Mouse (Mus musculus): ENCODE results near the gene Sorbs1.

The Sorbs1 gene

GRCm38 (mm10) chr19:40404582-40404981, 109.0 kb downstream of the Sorbs1 start:
- DNase-seq = peak; percentile 69

DNA sequence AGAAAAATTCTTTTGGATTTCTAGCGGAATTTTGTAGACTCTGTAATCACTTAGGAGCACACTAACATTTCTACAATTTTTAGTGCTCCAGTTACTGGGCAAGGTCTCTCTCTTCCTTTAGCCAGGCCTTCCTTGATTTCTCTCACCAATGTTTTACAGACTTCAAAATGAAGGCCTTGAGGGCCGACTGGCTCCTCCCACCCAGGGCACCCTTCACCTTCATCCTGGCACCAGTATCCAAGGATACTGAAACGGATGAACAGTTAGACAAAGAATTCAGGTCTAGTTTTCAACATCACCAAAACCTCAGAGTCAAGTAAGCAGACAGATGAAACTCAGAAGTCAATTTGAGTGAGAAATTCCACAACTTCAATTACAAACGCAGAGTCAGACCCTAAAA, 109.6 kb downstream of the Sorbs1 start:
- DNase-seq = peak; percentile 72

- DNase-seq = peak; percentile 68
These were observed 111.2 kb downstream of the Sorbs1 start for GRCm38 (mm10) chr19:40402155-40402963.

GRCm38 (mm10) chr19:40401213-40401612, 112.4 kb downstream of the Sorbs1 start:
- DNase-seq = no peak

GRCm38 (mm10) chr19:40400426-40401030, 113.1 kb downstream of the Sorbs1 start:
- DNase-seq = peak; percentile 70

DNA sequence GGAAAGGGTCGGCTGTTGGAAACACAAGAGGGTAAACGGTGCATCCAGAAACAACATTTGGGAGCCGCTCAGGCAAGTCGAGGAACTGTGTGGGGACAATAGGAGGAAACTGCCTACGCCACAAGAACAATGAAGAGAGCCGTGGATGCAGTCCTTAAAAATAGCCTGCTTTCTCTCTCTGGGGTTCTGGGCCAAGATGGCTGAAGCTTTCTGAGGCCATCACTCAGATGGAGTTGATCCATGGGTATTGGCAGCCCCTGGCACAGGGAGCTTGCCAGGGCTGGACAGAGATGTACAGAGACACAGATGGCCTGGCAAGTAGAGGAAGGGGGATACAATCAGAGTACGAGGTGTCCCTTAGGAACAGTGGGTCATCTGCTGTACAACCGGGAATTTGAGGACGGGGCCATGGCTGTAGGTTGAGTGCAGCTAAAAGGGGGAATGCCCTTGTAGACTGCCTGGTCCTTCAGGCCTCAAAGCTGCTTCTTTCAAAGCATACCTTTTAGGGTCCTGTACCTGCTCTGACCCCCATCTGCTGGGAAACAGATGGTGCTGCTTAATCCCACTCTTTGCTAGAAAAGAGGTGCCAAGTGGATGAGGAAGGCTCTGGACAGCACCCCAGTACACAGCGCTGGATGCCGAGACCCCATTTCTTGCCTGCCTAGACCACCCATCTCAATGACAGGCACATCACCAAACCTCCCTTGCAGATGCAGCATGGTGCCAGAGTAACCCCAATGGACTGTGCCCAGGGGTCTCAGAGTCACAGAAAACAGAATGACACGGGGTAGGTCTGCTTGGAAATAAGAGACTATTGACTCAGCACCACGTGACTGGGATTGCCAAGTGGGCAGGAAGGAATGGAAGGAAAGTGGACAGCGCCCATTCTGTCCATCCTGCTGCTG, 117.6 kb downstream of the Sorbs1 start:
- DNase-seq = no peak

GRCm38 (mm10) chr19:40395321-40395695, 118.3 kb downstream of the Sorbs1 start:
- DNase-seq = no peak

GRCm38 (mm10) chr19:40394555-40395320, 118.8 kb downstream of the Sorbs1 start:
- DNase-seq = no peak

DNA sequence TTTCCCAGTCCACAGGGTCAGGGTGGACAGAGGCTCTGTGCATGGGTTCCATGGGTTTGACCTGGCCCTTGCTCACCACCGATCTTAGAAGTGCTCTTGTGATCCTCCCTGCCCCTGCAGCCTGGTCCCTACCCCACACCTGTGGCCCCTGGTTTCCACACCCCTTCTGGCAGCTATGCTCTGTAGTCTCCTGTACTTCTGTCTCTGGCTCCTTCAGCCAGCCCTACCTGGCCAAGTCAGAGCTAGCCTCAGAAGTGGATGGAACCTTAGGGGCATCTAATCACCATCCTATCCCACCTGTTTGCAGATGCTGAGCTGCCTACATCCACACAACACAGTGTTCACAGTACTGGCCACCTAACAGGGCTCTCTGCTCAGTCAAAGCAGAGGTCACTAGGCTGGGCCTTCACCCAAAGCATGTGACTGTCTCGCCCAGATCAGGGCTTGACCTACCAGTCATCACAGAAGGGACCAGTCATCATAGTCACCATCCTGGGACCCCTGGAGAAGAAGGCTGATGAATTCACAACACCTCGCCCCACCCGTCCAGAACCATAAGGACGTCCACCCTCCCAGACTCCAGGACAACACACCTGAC, 120.7 kb downstream of the Sorbs1 start:
- no peak for DNase-seq

- DNase-seq = peak; percentile 90
These were observed 122.1 kb downstream of the Sorbs1 start for GRCm38 (mm10) chr19:40391469-40391868.

DNA sequence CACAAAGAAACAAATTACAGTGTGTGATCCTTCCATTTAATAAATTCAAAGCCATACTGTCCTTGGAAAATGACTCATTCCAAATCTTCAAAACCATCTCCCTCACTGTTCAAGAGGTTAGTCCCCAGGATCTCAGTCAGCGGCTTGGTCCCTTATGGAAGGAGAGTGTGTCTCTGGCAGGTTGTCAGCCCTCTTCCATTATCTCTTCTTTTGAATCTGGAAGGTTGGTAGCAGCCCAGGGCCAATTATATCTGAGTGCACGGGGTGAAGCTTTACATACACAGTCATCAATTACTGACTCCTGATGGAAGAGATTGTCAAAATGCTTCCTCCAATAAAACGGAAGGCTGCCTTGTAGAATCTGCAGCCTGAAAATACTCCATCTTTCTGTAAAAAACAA, 126.7 kb downstream of the Sorbs1 start:
- no peak for DNase-seq

DNA sequence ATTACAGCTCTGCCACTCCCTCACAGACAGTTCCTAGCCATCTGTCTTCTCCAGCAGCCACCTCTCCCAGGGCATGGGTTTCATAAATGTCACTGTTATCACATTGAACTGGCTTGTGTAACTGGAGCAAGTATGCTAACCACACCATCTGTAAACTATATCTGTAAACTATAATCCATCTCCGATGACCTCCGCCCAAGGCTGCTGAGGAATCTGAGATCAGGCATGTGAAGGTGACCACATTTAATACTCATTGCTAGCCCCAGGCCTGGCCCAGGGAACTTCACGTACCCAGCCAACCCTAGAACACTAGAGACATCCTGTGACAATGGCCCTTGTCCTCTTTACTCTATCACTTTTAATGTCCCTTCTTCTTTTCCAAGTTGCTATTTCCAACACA, 128.2 kb downstream of the Sorbs1 start:
- no peak for DNase-seq

DNA sequence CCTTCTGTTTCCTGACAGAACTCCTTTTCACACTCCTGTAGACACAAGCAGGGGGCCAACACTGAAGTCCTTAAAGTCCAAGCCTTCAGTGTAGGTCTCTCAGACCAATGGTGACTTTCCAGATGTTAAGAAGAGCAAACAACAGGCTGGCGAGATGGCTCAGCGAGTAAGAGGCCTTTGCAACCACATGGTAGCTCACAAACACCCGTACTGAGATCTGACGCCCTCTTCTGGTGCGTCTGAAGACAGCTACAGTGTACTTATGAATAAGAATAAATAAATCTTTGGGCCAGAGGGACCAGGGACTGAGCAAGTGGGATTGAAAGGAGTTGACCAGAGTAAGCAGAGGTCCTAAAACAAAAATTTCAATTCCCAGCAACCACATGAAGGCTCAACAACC, 129.6 kb downstream of the Sorbs1 start:
- no peak for DNase-seq

- no peak for DNase-seq
These were observed 132.9 kb downstream of the Sorbs1 start for GRCm38 (mm10) chr19:40380656-40381055.

- DNase-seq = no peak
These were observed 133.6 kb downstream of the Sorbs1 start for GRCm38 (mm10) chr19:40380005-40380404.

- no peak for DNase-seq
These were observed 134.5 kb downstream of the Sorbs1 start for GRCm38 (mm10) chr19:40379081-40379480.

GRCm38 (mm10) chr19:40377632-40378031, 135.9 kb downstream of the Sorbs1 start:
- no peak for DNase-seq

- DNase-seq = no peak
These were observed 136.9 kb downstream of the Sorbs1 start for GRCm38 (mm10) chr19:40376566-40377281.

GRCm38 (mm10) chr19:40374720-40375119, 138.9 kb downstream of the Sorbs1 start:
- DNase-seq = no peak

DNA sequence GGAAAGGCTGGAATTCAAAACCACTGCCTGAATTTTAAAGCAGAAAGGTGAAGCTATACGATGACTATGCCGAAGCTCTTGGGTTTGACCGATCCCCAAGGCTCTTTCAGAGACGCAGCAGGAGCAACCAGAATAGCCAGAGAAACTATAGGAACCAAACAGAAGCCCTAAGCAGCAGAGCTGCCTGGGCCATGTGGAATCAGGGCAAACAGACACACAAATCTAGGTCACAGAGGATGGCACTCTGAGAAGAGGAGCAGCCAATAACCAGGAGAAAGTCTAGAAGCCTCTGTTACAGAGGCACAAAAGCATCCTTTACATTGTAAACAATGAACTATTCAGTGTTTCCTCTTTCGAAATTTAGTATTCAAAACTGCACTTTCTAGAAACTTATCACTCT, 140.9 kb downstream of the Sorbs1 start:
- DNase-seq = no peak

GRCm38 (mm10) chr19:40371866-40372265, 141.7 kb downstream of the Sorbs1 start:
- no peak for DNase-seq

All from kidney, adult 9 months (tissue).